Mouse (Mus musculus) adrenal gland, adult 2 months (tissue): ENCODE results near the gene Tmcc1. TPM values are rescaled to one million over a fixed set of nuclear protein-coding genes. Genes with fewer than 3 reads are reported as not detected.
"Not testable (repeated sequence)": the region's sequence is repeated elsewhere in the genome, so short reads cannot be mapped to it uniquely, and the experiment has no call there.

ENCODE experiments used
- DNase-seq: peaks from one replicate; pipeline ENCODE4 v3.0.0; 2021
- polyA plus RNA-seq: library from polyadenylated mRNA; depleted of rRNA; stranded (reverse); fragments of >200 nt; gene quantifications from 2 replicates; pipeline ENCODE4 v1.2.3, GENCODE M21; 2012
- total RNA-seq, 2 experiments: library from RNA; stranded (reverse); gene quantifications; 2 replicates each; pipeline ENCODE4 v1.2.3; 2021

Gene Tmcc1
- total and polyA plus RNA-seq, 3 experiments: 4.3 to 24.1 (median 20.7) TPM

DNA sequence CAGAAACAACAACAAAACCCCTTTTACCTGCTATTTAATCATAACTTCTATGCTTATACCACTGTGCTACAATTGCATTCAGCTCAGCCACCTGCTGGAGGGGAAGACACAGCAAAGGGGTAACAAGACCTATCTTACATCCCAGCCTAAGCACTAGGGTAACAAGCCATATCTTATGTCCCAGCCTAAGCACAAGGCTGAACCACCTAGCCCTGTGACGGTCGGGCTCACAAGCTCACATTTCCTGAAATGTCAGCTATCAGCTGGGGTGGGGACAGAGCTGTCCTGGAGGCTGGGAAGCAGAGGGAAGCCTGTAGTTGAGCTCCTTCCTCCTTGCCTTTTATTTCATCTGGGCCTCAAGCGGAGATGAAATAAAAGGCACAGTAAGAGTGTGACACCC, 115.7 kb downstream of the Tmcc1 start:
- DNase-seq: no peak

DNA sequence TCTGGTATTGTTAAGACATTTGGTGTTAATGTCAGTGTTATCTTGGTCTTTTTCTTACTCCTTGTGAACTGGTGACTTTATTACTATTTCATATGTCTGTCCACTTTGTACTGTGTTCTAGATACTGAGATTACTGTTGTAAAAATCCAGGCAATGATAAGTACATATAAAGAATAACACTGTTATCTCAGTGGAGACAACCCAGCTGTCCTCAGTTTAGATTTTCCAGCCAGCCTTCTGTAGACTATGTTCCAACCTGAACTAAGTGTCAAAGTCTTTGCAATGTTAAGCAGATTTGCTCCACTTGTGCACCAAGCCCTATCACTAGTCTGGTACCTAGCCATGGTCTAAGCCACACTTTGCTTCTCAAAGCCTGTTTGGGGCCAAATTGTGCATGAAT, 118.4 kb downstream of the Tmcc1 start:
- DNase-seq: no peak

DNA sequence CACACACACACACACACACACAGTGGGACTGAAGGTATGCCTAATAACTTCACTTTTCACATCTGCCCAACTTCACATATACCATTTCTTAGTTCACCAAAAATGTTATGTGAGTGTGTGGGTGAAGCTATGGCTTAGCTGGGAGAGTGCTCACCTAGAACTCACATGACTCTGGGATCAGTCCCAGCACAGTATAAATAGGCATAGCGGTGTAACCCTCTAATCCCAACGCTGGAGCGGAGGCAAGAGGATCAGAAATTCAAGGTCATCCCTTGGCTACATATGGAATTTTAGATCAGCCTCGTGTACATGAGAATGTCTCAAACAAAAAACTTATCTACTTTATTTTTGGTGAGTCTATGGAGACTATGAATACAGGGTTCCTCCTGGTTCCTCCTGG, 119.7 kb downstream of the Tmcc1 start:
- no peak for DNase-seq

DNA sequence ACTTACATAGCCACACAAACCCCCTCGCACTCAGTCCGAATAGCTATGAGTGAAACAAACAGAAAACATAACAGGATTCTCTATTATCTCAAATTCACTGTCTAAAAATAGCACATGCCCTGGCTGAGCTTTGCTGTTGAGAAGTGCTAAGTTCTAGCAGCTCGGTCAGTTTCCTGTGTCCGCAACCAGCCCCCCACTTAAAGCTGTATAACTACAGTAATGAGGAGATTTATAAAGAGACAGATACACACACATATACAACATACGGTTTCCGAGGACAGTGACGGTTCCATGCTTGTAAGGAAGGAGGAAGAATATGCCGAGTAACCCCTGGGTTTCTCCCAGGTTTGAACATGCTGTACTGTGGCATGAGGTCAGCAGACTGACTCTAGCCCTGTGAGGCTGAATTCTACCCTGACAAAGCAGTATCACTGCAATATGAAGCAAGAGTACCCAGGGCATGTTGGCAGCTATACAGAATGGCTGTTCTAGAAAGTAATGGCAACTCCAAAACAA, 120.5 kb downstream of the Tmcc1 start:
- peak; percentile 52 for DNase-seq

DNA sequence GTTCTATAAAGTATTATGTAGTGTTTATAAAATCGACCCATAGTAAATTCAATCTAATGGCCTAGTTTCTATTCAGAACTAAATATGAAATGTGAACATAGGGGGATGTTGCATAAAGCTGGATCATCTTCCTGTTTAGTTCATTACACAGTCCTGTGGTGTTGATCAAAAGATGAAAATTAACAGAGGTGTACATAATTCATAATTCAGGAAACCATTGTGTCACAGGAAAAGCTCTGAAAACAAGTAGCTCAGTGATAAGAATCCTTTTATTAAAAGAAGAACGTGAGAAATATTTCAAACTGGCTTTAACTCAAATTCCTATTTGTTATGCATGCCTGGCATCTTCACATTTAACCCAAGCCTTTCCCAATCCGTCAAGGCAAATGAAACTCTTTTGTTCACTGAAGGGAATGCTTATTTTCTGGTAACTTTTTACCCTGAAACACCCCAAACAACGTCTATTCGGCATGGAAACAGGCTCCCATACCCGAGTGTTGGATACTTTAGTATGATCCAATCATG, 121.0 kb downstream of the Tmcc1 start:
- no peak for DNase-seq

DNA sequence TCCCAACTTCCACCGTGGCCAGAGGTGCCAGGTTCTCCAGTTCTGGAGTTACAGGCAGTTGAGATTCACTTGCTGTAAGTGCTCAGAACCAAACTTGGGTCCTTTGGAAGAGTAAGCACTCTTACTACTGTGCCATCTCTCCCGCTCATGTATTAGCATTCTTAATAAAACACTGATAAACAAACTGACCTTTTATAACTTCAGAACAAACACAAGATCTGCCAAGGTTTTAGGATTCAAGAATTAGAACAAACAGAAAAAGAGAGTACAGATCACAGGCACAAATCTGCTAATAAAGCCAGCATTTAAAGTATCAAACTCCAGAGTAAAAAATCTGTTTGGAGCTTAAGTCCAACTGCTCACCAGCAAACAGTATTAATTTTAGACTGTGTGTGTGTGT, 121.5 kb downstream of the Tmcc1 start:
- no peak for DNase-seq

DNA sequence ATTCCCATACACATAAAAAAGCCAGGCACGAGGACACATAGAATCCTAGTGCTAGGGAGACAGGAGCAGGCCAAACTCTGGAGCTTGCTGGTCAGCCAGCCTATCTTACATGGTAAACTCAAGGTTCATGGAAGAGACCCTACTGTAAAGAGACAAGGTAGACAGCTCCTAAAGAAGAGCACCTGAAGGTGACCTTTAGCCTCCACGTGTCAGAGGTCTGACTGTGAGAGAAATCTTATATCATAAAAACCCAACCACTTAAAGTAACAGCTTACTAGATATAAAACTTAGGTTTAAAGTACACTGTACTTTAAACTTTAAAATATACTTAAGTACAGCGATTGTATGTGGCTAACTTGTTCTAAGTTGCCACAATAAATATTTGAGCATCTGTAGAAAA, 122.7 kb downstream of the Tmcc1 start:
- DNase-seq: no peak

DNA sequence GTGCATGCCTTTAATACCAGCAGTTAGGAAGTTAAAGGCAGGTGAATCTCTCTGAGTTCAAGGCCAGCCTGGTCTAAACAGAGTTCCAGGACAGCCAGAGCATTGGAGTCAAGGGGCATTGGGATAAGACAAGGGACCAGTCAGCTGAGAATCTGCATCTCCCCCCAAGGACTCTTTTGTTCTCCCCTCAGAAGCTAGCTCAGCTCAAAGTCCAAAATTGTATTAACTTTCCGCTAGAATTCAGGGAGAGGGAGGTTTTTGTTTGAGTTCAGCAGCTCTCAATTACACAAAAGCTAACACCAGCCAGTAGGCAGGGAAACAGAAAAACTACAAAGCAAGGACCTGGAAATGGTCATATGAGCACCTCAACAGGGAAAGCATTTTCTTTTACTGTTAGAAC, 129.8 kb downstream of the Tmcc1 start:
- DNase-seq: no peak

DNA sequence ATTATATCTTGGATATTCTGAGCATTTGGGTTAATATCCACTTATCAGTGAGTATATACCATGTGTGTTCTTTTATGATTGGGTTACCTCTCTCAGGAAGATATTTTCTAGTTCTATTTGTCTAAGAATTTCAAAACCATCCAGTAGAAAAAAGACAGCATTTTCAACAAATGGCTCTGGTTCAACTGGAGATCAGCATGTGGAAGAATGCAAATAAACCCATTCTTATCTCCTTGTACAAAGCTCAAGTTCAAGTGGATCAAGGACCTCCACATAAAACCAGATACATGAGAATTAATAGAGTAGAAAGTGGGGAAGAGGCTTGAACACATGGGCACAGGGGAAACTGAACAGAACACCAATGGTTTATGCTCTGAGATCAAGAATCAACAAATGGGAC, 133.7 kb downstream of the Tmcc1 start:
- DNase-seq: not testable (repeated sequence)

DNA sequence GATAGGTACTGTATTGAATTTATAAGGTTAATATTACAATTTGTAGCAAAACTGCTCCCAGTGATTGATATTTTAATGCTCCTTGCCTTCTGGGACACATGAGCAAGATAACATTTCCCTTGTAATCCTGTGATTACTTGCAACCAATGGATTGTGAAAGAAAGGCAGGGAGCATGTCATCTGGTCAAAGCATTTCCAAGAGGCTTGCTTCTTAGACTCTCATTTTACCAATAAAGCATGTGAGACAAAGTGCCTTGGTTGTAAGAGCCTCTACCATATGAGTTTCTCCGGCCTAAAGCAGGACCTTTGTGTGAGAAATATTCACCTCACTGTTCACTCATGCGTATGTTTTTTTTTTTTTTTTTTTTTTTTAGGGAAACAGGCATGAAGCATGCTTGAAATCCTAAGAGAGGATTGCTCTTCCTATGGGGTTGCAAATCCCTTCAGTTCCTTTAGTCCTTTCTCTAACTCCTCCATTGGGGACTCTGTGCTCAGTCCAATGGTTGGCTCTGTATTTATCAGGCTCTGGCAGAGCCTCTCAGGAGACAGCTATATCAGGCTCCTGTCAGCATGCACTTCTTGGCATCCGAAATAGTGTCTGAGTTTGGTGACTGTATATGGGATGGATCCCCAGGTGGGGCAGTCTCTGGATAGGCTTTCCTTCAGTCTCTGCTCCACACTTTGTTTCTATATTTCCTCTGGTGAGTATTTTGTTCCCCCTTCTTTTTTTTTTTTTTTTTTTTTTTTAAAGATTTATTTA, 134.6 kb downstream of the Tmcc1 start:
- no peak for DNase-seq

DNA sequence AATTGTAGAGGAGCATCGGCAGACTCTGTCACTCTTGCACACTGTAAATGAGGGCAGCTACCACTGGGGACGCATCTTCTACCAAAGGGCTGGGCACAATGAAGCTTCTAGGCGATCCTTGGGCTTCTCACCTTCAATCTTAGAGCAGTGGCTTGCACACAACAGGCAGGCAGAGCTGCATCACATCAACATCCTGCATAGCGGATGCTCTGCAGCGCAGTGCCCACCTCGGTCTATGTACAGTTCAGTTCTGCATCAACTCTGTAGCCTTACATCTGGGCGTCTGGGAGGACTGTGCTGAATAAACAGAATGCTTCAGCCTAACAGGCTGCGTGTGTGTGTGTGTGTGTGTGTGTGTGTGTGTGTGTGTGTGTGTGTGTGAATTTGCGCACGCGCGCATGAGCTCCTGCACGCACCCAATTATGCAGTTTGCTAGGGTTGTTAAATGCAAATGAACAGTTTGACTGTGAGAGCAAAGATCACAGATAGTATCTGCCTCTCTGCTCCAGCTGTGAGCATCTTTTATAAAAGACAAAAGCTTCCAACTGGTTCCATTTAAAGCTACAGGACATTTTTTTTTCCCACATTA, 136.5 kb downstream of the Tmcc1 start:
- DNase-seq: no peak

DNA sequence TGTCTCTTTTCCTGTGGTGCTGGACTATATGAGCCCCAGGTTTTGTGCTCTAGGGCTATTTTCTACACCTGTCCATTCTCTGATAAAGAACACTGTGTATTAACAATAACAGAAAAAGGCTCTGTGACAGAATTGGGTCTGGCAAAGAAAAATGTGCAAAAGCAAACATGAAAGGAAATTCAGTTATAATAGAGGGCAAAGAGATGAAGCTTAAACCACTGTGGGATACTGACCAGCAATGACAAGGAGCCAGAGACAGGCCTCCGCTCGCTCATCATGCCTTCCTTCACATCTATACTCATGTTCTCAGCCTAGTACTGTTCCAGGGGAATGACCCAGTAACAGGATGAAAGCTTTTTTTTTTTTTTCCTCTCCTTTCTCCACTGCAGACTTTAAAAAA, 137.5 kb downstream of the Tmcc1 start:
- no peak for DNase-seq

DNA sequence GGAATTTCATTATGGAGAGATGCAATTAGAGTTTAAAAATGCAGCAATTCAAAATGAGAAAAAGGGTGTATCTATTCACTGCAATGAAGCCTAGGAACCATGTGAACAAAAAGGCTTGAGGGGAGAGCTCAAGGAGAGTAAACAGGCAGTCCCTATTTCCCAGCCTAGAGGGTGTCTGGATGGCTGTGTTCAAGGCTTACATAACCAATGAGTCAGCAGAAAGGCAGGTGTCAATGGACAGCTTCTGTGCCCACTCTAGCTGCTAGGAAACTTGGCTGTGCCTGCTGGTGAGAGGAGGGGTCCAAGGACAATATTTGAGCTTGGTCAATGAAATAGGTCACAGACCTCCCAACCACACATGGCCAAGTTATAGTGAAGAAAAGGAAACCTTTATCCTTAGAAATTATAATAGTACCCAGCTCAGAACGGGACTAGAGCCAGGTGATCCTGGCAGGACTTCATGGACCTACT, 138.2 kb downstream of the Tmcc1 start:
- peak; percentile 45 for DNase-seq

DNA sequence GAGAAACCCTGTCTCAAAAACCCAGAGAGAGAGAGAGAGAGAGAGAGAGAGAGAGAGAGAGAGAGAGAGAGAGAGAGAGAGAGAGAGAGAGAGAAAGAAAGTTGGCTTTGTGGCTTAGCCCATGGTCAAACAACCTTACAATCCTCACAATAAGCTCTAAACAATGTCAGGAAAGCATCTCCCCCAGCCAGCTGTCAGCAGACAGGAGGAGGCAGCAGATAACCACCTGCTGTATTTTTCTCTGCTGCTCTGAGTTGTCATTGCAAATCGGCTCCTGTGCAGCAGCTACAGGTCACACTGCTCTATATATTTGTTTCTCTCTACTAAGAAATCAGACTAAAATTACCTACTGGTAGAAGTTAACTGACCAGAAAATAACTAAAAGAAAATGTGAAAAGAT, 145.4 kb downstream of the Tmcc1 start:
- DNase-seq: no peak

DNA sequence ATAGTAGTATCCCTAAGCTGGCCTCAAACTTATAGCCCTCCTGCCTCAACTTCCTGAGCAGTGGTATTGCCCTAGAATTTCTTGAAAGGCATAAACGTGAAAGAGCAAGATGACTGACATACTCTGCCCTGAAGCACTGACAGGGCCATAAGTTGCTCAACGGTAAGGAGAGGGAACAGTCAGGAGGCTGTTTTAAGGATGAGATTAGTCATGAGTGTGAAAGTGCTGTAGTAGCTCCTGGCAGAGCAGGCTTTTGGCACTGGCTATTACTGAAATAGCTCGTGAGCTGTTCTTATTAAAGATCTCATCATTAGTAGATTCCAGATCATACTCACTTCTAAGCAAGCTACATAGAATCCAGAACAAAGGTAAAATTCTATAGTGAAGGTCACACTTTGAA, 145.9 kb downstream of the Tmcc1 start:
- peak; percentile 34 for DNase-seq

DNA sequence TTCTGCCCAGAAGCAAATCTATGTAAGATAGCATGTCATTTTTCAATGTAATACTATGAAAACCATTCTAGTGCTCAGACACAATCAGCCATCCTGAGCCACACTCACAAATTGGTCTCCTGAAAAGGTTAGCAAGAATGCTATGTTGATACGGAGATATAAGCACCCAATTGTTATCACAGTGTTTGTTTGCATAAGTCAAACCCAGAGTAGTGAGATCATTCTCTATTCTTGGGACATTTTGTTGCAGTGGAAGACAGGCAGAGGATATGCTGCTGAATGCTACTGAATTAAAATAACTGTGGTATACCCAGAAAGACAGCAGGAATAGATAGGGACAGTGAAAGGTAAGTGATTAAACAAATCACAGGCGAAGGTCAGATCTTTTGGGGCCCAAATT, 149.2 kb downstream of the Tmcc1 start:
- no peak for DNase-seq

DNA sequence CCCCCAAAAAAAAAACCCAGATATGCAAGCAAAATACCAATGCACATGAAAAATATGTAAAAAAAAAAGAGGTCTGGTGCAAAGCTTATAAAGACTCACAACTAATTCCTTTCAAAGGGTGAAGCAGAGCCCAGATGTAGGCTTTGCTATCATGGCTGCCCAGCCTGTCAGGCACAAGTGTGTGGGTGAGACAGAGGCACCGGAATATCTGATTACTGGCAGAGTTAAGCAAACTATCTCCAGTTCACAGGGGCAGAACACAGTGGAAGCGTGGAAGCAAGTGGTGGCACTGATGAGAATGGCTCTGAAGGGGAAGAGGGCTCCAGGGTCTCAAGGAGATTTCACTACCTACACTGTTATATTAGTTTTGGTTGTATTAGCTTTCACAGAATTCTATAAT, 155.1 kb downstream of the Tmcc1 start:
- DNase-seq: no peak

DNA sequence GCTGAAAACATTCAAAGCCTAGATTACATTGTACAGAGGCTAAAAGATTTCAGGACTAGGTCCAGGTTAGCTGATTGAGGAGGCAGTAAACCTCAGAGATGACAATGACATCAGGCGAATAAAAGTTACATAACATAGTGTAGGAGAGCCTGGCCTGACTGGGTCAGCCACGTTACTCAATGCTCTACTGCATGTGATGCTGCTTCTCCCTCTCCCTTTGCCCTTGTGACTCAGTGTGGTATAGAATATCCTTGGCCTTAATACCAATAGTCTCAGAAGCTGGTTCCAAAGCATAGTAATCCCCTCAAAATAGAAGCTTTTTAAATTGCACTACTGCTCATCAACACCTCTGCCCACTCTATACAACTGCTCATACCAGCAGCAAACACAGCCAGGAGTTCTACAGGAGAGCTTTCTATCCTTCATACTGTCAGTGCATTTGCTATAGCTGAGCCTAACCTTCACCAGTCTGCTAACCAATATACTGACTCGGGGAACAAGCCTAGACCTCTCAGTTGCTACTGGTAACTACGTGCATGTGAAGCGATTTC, 155.9 kb downstream of the Tmcc1 start:
- DNase-seq: peak; percentile 70

DNA sequence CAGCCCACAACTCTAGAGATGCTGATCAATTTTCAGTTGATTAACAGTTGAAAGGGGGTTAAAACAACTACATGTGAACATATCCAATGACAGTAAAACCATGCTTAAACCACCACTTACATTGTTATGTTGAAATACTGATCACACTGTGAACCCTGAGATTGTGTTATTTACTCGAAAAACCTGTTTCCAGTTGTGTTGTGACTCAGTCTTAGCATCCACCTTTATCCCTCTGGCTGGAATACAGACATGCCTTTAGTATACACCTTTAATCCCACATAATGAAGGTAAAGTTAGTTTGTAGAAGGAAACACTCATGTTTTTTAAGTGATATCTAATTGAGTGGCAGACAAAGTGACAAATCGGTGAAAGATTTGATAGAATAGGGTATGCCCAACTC, 156.7 kb downstream of the Tmcc1 start:
- DNase-seq: no peak

DNA sequence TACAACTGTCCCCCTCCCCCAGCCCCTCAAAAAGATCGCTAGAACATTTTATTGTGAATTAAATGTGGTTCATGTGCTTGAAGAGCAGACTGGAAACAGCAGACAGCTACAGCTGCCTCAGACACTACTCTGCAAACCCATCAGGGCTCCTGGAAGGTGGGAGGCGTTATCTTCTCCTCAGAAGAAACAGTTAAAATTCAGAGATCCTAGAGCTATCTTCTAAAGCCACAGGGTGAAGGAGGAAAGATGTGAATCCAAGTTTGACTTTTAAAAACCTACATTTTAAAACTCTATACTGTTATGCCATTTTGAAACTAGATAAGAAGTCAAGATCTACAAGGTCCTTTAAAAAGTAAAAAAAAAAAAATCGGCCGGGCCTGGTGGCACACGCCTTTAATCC, 162.2 kb downstream of the Tmcc1 start:
- no peak for DNase-seq

DNA sequence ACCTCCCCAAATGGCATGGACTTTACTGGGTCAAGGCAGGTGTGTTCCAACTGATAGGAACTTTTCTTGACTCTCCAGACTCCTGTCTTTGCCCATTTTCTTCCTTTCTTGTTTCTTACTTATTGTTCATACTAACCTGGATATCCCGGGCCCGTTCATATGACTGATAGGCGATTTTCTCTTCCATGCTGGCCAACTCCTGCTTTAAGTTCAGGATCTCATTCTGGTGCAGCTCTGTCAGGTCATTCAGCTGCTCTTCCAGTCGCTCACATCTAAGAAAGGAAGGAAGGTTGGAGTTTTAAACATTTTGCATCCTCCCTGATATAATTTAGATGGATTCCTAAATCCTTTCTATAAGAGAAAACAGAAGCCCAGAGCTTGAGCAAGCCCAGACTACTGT, 168.6 kb downstream of the Tmcc1 start:
- no peak for DNase-seq

DNA sequence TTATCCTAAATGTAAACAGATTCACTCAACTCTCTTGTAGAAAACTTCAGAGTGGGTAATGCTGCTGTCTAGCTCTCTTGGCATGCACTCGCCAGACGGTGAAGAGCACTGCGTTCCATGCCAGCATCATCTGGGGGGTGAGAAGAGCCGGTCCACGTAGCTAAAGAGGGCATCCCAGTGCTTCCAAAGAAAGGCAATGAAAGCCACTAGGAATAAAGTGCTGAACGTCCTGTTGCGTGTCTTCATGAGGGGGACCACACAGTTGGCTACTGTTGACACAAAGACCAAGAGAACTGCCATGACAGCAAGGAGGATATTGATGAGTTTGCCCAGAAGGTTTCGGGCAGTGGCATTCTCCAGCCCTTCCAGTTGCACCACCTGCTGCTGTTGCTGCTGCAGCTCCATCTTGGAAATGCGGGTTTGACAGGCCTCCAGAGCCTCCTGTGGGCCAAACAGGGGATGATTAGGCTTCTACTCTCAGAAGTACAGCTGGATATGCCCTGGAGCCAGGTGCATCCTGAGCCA, 171.3 kb downstream of the Tmcc1 start:
- no peak for DNase-seq

DNA sequence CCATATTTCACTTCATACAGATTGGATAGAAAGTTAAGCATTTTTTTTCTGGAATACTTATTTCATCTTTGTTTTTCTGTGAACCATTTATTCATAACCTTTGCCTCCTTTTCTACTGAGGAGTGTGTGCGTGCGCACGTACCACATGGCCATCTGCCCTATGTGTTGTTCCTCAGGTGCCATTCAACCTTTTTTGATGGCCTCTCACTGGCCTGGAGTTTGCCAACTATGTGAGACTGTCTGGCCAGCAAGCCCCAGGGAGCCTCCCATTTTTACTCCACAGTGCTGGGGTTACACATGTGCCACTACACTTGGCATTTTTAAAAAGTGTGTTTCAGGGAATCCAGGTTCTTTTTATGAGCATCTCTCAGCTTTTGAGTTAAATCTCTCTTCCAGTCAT, 177.4 kb downstream of the Tmcc1 start:
- no peak for DNase-seq
